Mouse (Mus musculus) myocyte (in vitro differentiated cells): ENCODE data around the gene Mbnl1. TPM values are rescaled to one million over a fixed set of nuclear protein-coding genes. Genes with fewer than 3 reads are reported as not detected.

Experiments used
- H3K27me3 ChIP-seq: one replicate; pipeline ENCODE4 v1.6.1; 2011; ENCODE audit not compliant: control insufficient read depth, insufficient read depth, insufficient read length
- H3K36me3 ChIP-seq: one replicate; pipeline ENCODE4 v1.6.1; 2011; ENCODE audit not compliant: control insufficient read depth, insufficient read depth
- H3K4me2 ChIP-seq: one replicate; pipeline ENCODE4 v1.6.1; 2011; ENCODE audit warnings: low read depth, control low read depth
- H3K4me3 ChIP-seq: one replicate; pipeline ENCODE4 v1.5.1; 2011; ENCODE audit warnings: mild to moderate bottlenecking, control low read depth, moderate library complexity
- H3K79me2 ChIP-seq: one replicate; pipeline ENCODE4 v1.6.1; 2011; ENCODE audit not compliant: control insufficient read depth, insufficient read depth
- H3ac ChIP-seq: one replicate; pipeline ENCODE4 v1.6.1; 2011; ENCODE audit not compliant: control insufficient read depth, insufficient read length
- CEBPB ChIP-seq: IDR thresholded peaks from 2 replicates; pipeline ENCODE4 v1.6.1; 2011; ENCODE audit warnings: mild to moderate bottlenecking, moderate library complexity; ENCODE audit not compliant: poor library complexity, insufficient read depth, severe bottlenecking
- E2F4 ChIP-seq: IDR thresholded peaks from one replicate; pipeline ENCODE4 v1.6.1; 2011; ENCODE audit warnings: mild to moderate bottlenecking, control low read depth, moderate library complexity; ENCODE audit not compliant: insufficient read depth
- MAX ChIP-seq: IDR thresholded peaks from one replicate; pipeline ENCODE4 v1.6.1; 2011; ENCODE audit warnings: low read depth, mild to moderate bottlenecking, control low read depth
- MYOD1 ChIP-seq, 3 experiments: IDR thresholded peaks; one replicate each; pipeline ENCODE4 v1.6.1; 2011; ENCODE audit warnings: control low read depth in 2 of 3, low read depth in 2 of 3, mild to moderate bottlenecking in 2 of 3, moderate library complexity in 1 of 3; ENCODE audit not compliant: insufficient read length in 2 of 3, control insufficient read depth in 1 of 3
- MYOG ChIP-seq, 3 experiments: IDR thresholded peaks; one replicate each; pipeline ENCODE4 v1.6.1; 2011; ENCODE audit warnings: control low read depth in 2 of 3, low read depth in 2 of 3, mild to moderate bottlenecking in 2 of 3; ENCODE audit not compliant: insufficient read length in 2 of 3, control insufficient read depth in 1 of 3, insufficient read depth in 1 of 3
- POLR2A ChIP-seq: IDR thresholded peaks from one replicate; pipeline ENCODE4 v1.6.1; 2011; ENCODE audit warnings: low read depth, mild to moderate bottlenecking, control low read depth, moderate library complexity; ENCODE audit not compliant: insufficient read length
- POLR2AphosphoS2 ChIP-seq: IDR thresholded peaks from one replicate; pipeline ENCODE4 v1.6.1; 2011; ENCODE audit warnings: low read depth, control low read depth; ENCODE audit not compliant: insufficient read length
- REST ChIP-seq: IDR thresholded peaks from one replicate; pipeline ENCODE4 v1.6.1; 2011; ENCODE audit warnings: mild to moderate bottlenecking, control low read depth, moderate library complexity; ENCODE audit not compliant: insufficient read depth, insufficient read length
- SRF ChIP-seq: IDR thresholded peaks from one replicate; pipeline ENCODE4 v1.6.1; 2011; ENCODE audit warnings: low read depth; ENCODE audit not compliant: control insufficient read depth, insufficient read length
- TCF12 ChIP-seq: IDR thresholded peaks from one replicate; pipeline ENCODE4 v1.6.1; 2011; ENCODE audit warnings: mild to moderate bottlenecking, control low read depth; ENCODE audit not compliant: poor library complexity, insufficient read depth, severe bottlenecking
- TCF3 ChIP-seq: IDR thresholded peaks from one replicate; pipeline ENCODE4 v1.6.1; 2011; ENCODE audit warnings: low read depth, control low read depth; ENCODE audit not compliant: insufficient read length
- USF1 ChIP-seq: IDR thresholded peaks from one replicate; pipeline ENCODE4 v1.6.1; 2011; ENCODE audit warnings: low read depth, mild to moderate bottlenecking, control low read depth, moderate library complexity
- polyA plus RNA-seq: library from polyadenylated mRNA; unstranded; fragments of >200 nt; fragmentation: generic; extraction: Trizol; gene quantifications from one replicate; pipeline ENCODE4 v1.2.1, GENCODE M21; 2012; ENCODE audit warnings: missing spikeins

The Mbnl1 gene
- polyA plus RNA-seq, 1 experiment, result 24.7 TPM

- Histone ChIP-seq H3K79me2 (peaks cover 98% of the 10 kb centered on the region), H3K27me3 (no peaks in the 10 kb centered on the region), H3ac (no peak overlapping the region), H3K4me3 (no peak overlapping the region), H3K36me3 (no peaks in the 10 kb centered on the region), H3K4me2 (no peak overlapping the region)
- TF ChIP-seq CEBPB (no peak), POLR2AphosphoS2 (no peak), TCF12 (no peak), MAX (no peak), SRF (no peak), TCF3 (no peak), MYOG (IDR thresholded peaks at IDR 0.05; ENCODE audit: control insufficient read depth in 1 of 3, insufficient read depth in 1 of 3, insufficient read length in 2 of 3, low read depth in 2 of 3) (no peak), USF1 (no peak), REST (no peak), MYOD1 (IDR thresholded peaks at IDR 0.05; ENCODE audit: control insufficient read depth in 1 of 3, insufficient read length in 2 of 3, low read depth in 2 of 3) (no peak), POLR2A (no peak), E2F4 (no peak)
Observed at GRCm38 (mm10) chr3:60558252-60558862, 85.7 kb downstream of the Mbnl1 start.

GRCm38 (mm10) chr3:60559762-60560161, 87.1 kb downstream of the Mbnl1 start:
- no peak overlapping the region for H3ac ChIP-seq
- H3K4me2 ChIP-seq, result no peak overlapping the region
- H3K79me2 ChIP-seq, result peaks cover 99% of the 10 kb centered on the region
- no peaks in the 10 kb centered on the region for H3K36me3 ChIP-seq
- H3K4me3 ChIP-seq, result no peak overlapping the region
- TF ChIP-seq REST (no peak), TCF12 (no peak), MAX (no peak), TCF3 (no peak), USF1 (no peak), E2F4 (no peak), POLR2A (no peak), POLR2AphosphoS2 (no peak), SRF (no peak), MYOD1 (IDR thresholded peaks at IDR 0.05; ENCODE audit: control insufficient read depth in 1 of 3, insufficient read length in 2 of 3, low read depth in 2 of 3) (no peak), CEBPB (no peak), MYOG (IDR thresholded peaks at IDR 0.05; ENCODE audit: control insufficient read depth in 1 of 3, insufficient read depth in 1 of 3, insufficient read length in 2 of 3, low read depth in 2 of 3) (no peak)
- H3K27me3 ChIP-seq, result no peaks in the 10 kb centered on the region

GRCm38 (mm10) chr3:60563529-60564243, 91.1 kb downstream of the Mbnl1 start:
- TF ChIP-seq MAX (no peak), USF1 (no peak), REST (no peak), TCF12 (no peak), TCF3 (no peak), POLR2AphosphoS2 (no peak), MYOG (IDR thresholded peaks at IDR 0.05; ENCODE audit: control insufficient read depth in 1 of 3, insufficient read depth in 1 of 3, insufficient read length in 2 of 3, low read depth in 2 of 3) (no peak), SRF (no peak), POLR2A (no peak), E2F4 (no peak), CEBPB (no peak), MYOD1 (IDR thresholded peaks at IDR 0.05; ENCODE audit: control insufficient read depth in 1 of 3, insufficient read length in 2 of 3, low read depth in 2 of 3) (no peak)
- Histone ChIP-seq H3K4me2 (no peak overlapping the region), H3K4me3 (no peak overlapping the region), H3K27me3 (no peaks in the 10 kb centered on the region), H3ac (no peak overlapping the region), H3K79me2 (peaks cover 93% of the 10 kb centered on the region), H3K36me3 (no peaks in the 10 kb centered on the region)

- no peak overlapping the region for H3ac ChIP-seq
- H3K36me3 ChIP-seq, result no peaks in the 10 kb centered on the region
- H3K79me2 ChIP-seq, result peaks cover 92% of the 10 kb centered on the region
- TF ChIP-seq E2F4, result no peak
- TF ChIP-seq POLR2A, result no peak
- no peak for TF ChIP-seq MAX
- no peak for TF ChIP-seq USF1
- TF ChIP-seq REST, result no peak
- no peak for TF ChIP-seq SRF
- TF ChIP-seq POLR2AphosphoS2, result no peak
- TF ChIP-seq MYOD1 (IDR thresholded peaks at IDR 0.05; ENCODE audit: control insufficient read depth in 1 of 3, insufficient read length in 2 of 3, low read depth in 2 of 3), result no peak
- no peak for TF ChIP-seq TCF12
- TF ChIP-seq CEBPB, result no peak
- TF ChIP-seq TCF3, result no peak
- no peak for TF ChIP-seq MYOG (IDR thresholded peaks at IDR 0.05; ENCODE audit: control insufficient read depth in 1 of 3, insufficient read depth in 1 of 3, insufficient read length in 2 of 3, low read depth in 2 of 3)
- no peaks in the 10 kb centered on the region for H3K27me3 ChIP-seq
- H3K4me2 ChIP-seq, result no peak overlapping the region
- H3K4me3 ChIP-seq, result no peak overlapping the region
Observed at GRCm38 (mm10) chr3:60564244-60564643, 91.6 kb downstream of the Mbnl1 start.
